Mouse (Mus musculus): ENCODE results near the gene Gm1113.

The Gm1113 gene

DNA sequence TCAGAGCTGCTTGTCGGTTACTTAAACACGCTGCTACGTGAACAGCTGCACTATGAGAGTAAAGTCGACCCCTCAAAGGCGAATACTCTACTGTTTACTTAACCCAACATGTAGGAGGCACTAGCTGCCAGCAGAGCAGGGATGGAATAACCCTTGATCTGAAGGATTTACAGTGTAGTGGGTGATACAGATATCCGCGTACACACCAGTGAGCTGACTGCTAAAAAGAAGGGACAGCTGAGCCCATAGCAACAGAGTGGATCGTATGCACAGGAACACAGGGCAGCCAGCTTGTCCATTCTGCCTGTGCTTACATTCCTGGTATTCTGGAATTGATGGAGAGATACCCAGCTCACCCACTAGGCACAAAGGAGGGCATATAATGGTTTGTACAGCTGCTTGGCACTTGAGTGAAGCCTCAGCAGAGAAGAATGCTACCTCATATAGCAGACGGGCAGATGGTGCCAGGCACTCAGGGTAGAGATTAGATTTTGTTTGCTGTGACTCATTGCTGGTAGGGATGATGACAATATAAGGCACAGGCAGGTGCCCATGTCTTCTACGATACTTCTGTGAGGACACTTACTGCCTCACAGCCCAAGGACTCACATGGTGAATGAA lies 43.9 kb downstream of the Gm1113 start:
- DNase-seq, result no peak

DNA sequence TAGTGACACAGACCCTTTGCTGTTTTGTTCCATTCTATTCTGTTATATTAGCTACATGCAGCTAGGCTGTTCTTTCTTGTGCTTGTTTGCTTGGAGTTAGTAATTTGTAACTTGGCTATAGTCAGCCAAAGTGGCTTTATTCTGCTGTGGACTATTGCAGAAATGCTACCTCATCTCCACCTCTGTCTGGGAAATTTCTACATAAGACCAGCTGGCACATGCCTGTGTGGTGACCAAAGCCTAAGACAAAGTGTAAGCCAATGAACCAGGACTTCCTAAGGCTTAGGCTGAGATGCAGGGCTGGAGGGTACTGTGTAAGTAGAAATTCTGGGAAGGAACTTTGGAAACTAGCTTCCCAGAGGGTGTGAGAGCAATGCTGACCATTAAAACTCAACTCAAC lies 49.2 kb downstream of the Gm1113 start:
- no peak for DNase-seq

DNA sequence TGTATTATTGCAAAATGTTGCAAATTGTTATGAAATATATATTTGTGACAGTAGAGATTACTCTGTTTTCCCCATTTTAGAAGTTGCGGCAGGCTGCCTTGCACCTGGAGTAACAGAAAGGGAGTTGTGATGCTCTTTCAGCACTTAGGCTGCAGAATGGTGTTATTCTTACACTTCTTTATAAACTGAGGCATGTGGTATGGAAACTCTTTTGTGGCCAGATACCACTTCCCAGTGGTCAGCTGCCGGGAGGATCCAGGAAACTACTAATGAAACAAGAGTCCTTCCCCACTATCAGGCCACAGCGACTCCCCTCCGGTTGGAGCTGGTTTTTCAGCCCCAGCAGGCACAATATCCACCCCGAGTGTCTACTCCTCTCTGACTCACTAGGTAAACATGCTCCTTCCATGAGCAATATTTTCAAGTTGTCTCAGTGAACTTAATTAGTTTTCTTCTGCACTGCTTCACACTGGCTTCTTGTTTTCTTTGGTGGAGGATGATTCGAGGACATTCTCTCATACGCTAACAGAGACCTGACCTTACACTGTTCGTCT lies 50.7 kb downstream of the Gm1113 start:
- DNase-seq, result no peak

- no peak for DNase-seq
Measured at GRCm38 (mm10) chr9:35459594-35459993, 58.5 kb downstream of the Gm1113 start.
